Mouse (Mus musculus) CH12.LX (cell line): ENCODE data around the gene 3110082J24Rik. TPM values are rescaled to one million over a fixed set of nuclear protein-coding genes. Genes with fewer than 3 reads are reported as not detected.

Experiments
- DNase-seq: peaks from one replicate; pipeline ENCODE4 v3.0.0-alpha.2; 2013; ENCODE audit errors: extremely low read depth
- H3K27ac ChIP-seq: 2 replicates; pipeline ENCODE4 v1.5.1; 2012; ENCODE audit warnings: low read depth, mild to moderate bottlenecking, control low read depth, moderate library complexity; ENCODE audit not compliant: insufficient read depth
- H3K27me3 ChIP-seq: replicated peaks from 2 replicates; pipeline ENCODE3; 2012; ENCODE audit warnings: inconsistent platforms
- H3K36me3 ChIP-seq, 2 experiments: replicated peaks in 1 of 2; 2 replicates each; pipeline versions ENCODE3 to v1.6.1; 2012; ENCODE audit warnings: inconsistent platforms in 1 of 2, low read length in 1 of 2, mild to moderate bottlenecking in 1 of 2, mixed read lengths in 1 of 2, moderate library complexity in 1 of 2; ENCODE audit not compliant: control insufficient read depth in 1 of 2, insufficient read depth in 1 of 2
- H3K4me1 ChIP-seq, 2 experiments: 2 replicates each; pipeline ENCODE4 v1.6.1; 2012; ENCODE audit warnings: inconsistent platforms in 1 of 2, moderate library complexity in 1 of 2; ENCODE audit not compliant: insufficient read depth in 2 of 2, control insufficient read depth in 1 of 2
- H3K4me2 ChIP-seq: 2 replicates; pipeline ENCODE4 v1.6.1; 2012; ENCODE audit warnings: low read depth, mild to moderate bottlenecking, control low read depth; ENCODE audit not compliant: poor library complexity, insufficient read depth, severe bottlenecking
- H3K4me3 ChIP-seq, 3 experiments: fragments of 150-350 bp in 1 of 3; sonication (generic) in 1 of 3; replicated peaks in 1 of 3; 2 replicates each; pipeline versions ENCODE3 to v1.5.1; 2011 to 2012; ENCODE audit warnings: low read depth in 2 of 3, low read length in 2 of 3, mild to moderate bottlenecking in 2 of 3, moderate library complexity in 2 of 3, control low read depth in 1 of 3, improper control_type of control experiment in 1 of 3, inconsistent platforms in 1 of 3, mixed read lengths in 1 of 3; ENCODE audit not compliant: poor library complexity in 1 of 3
- H3K79me2 ChIP-seq: replicated peaks from 2 replicates; pipeline ENCODE4 v1.6.1; 2012; ENCODE audit warnings: mild to moderate bottlenecking, moderate library complexity; ENCODE audit not compliant: control insufficient read depth, poor library complexity, insufficient read depth, severe bottlenecking; ENCODE audit errors: extremely low read depth
- H3K9ac ChIP-seq: 2 replicates; pipeline ENCODE4 v1.6.1; 2012; ENCODE audit warnings: low read depth, mild to moderate bottlenecking, control low read depth, moderate library complexity; ENCODE audit not compliant: insufficient read depth
- H3K9me3 ChIP-seq: replicated peaks from 2 replicates; pipeline ENCODE3; 2012; ENCODE audit warnings: low read length, inconsistent platforms, mixed read lengths
- CHD1 ChIP-seq: IDR thresholded peaks from 2 replicates; pipeline ENCODE4 v1.6.1; 2012; ENCODE audit warnings: low read depth, low read length, improper control_type of control experiment, inconsistent platforms
- CTCF ChIP-seq, 2 experiments: IDR thresholded peaks in 1 of 2; conservative IDR thresholded peaks in 1 of 2; 2 replicates each; pipeline ENCODE4 v1.5.1; 2011 to 2012; ENCODE audit warnings: low read depth in 2 of 2, low read length in 2 of 2, improper control_type of control experiment in 1 of 2, inconsistent platforms in 1 of 2, mild to moderate bottlenecking in 1 of 2, moderate library complexity in 1 of 2
- E2F4 ChIP-seq: IDR thresholded peaks from 2 replicates; pipeline ENCODE4 v1.6.1; 2011; ENCODE audit warnings: low read depth, low read length, improper control_type of control experiment; ENCODE audit not compliant: insufficient replicate concordance
- ELF1 ChIP-seq: IDR thresholded peaks from 2 replicates; pipeline ENCODE4 v1.6.1; 2014; ENCODE audit warnings: low read depth, mild to moderate bottlenecking, inconsistent platforms, low read length, improper control_type of control experiment
- EP300 ChIP-seq: IDR thresholded peaks from 2 replicates; pipeline ENCODE4 v1.6.1; 2011; ENCODE audit warnings: low read length, improper control_type of control experiment
- ETS1 ChIP-seq: conservative IDR thresholded peaks from 2 replicates; pipeline ENCODE4 v1.6.1; 2012; ENCODE audit warnings: low read depth, mild to moderate bottlenecking, inconsistent platforms, low read length, improper control_type of control experiment, moderate library complexity
- GABPA ChIP-seq: IDR thresholded peaks from 2 replicates; pipeline ENCODE4 v1.6.1; 2012; ENCODE audit warnings: low read depth, low read length, improper control_type of control experiment, inconsistent platforms; ENCODE audit not compliant: insufficient replicate concordance
- HCFC1 ChIP-seq: IDR thresholded peaks from 2 replicates; pipeline ENCODE4 v1.6.1; 2012; ENCODE audit warnings: low read depth, mild to moderate bottlenecking, inconsistent platforms, low read length, improper control_type of control experiment
- JUND ChIP-seq: conservative IDR thresholded peaks from 2 replicates; pipeline ENCODE4 v1.6.1; 2011; ENCODE audit warnings: low read depth, low read length, improper control_type of control experiment
- KAT2A ChIP-seq: IDR thresholded peaks from 2 replicates; pipeline ENCODE4 v1.6.1; 2012; ENCODE audit warnings: low read length, improper control_type of control experiment, inconsistent platforms; ENCODE audit not compliant: insufficient replicate concordance
- MAFK ChIP-seq: IDR thresholded peaks from 2 replicates; pipeline ENCODE4 v1.6.1; 2011; ENCODE audit warnings: low read length, improper control_type of control experiment; ENCODE audit not compliant: insufficient replicate concordance
- MAX ChIP-seq: IDR thresholded peaks from 2 replicates; pipeline ENCODE4 v1.6.1; 2011; ENCODE audit warnings: low read length, improper control_type of control experiment
- MAZ ChIP-seq: IDR thresholded peaks from 2 replicates; pipeline ENCODE4 v1.6.1; 2012; ENCODE audit warnings: low read depth, mild to moderate bottlenecking, inconsistent platforms, low read length, improper control_type of control experiment, moderate library complexity
- MEF2A ChIP-seq: IDR thresholded peaks from 2 replicates; pipeline ENCODE4 v1.6.1; 2014; ENCODE audit warnings: low read depth, mild to moderate bottlenecking, inconsistent platforms, low read length, improper control_type of control experiment, borderline replicate concordance
- MYC ChIP-seq: IDR thresholded peaks from 2 replicates; pipeline ENCODE4 v1.6.1; 2011; ENCODE audit warnings: low read depth, mild to moderate bottlenecking, improper control_type of control experiment, low read length
- NELFE ChIP-seq: IDR thresholded peaks from 2 replicates; pipeline ENCODE4 v1.6.1; 2011; ENCODE audit warnings: low read depth, low read length, improper control_type of control experiment
- NRF1 ChIP-seq: IDR thresholded peaks from 2 replicates; pipeline ENCODE4 v1.6.1; 2014; ENCODE audit warnings: low read depth, mild to moderate bottlenecking, inconsistent platforms, low read length, improper control_type of control experiment, moderate library complexity
- PAX5 ChIP-seq: IDR thresholded peaks from 2 replicates; pipeline ENCODE4 v1.6.1; 2012; ENCODE audit warnings: low read length, inconsistent platforms, mixed read lengths
- POLR2AphosphoS2 ChIP-seq: IDR thresholded peaks from 2 replicates; pipeline ENCODE4 v1.6.1; 2011; ENCODE audit warnings: low read depth, low read length, improper control_type of control experiment
- SIN3A ChIP-seq: IDR thresholded peaks from 2 replicates; pipeline ENCODE4 v1.6.1; 2012; ENCODE audit warnings: low read length, improper control_type of control experiment, inconsistent platforms
- TBP ChIP-seq: conservative IDR thresholded peaks from 2 replicates; pipeline ENCODE4 v1.6.1; 2011; ENCODE audit warnings: low read depth, low read length, improper control_type of control experiment
- USF1 ChIP-seq: IDR thresholded peaks from 2 replicates; pipeline ENCODE4 v1.6.1; 2014; ENCODE audit warnings: low read depth, mild to moderate bottlenecking, inconsistent platforms, low read length, improper control_type of control experiment
- USF2 ChIP-seq: conservative IDR thresholded peaks from 2 replicates; pipeline ENCODE4 v1.6.1; 2011; ENCODE audit warnings: low read depth, low read length, improper control_type of control experiment
- ZC3H11A ChIP-seq: IDR thresholded peaks from 2 replicates; pipeline ENCODE4 v1.6.1; 2012; ENCODE audit warnings: low read depth, mild to moderate bottlenecking, inconsistent platforms, low read length, improper control_type of control experiment
- ZKSCAN1 ChIP-seq: IDR thresholded peaks from 2 replicates; pipeline ENCODE4 v1.6.1; 2012; ENCODE audit warnings: low read depth, inconsistent platforms, low read length, improper control_type of control experiment, borderline replicate concordance
- ZMIZ1 ChIP-seq: IDR thresholded peaks from 2 replicates; pipeline ENCODE4 v1.6.1; 2012; ENCODE audit warnings: low read depth, mild to moderate bottlenecking, inconsistent platforms, low read length, improper control_type of control experiment
- ZNF384 ChIP-seq: IDR thresholded peaks from 2 replicates; pipeline ENCODE4 v1.6.1; 2012; ENCODE audit warnings: low read depth, low read length, improper control_type of control experiment, inconsistent platforms
- dilution Hi-C: fragments of 300-500 bp; cut with MboI; formaldehyde crosslinking; loops from 2 replicates; pipeline ENCODE4 v1.14.3; 2020; ENCODE audit warnings: low sequenced_read_pairs; ENCODE audit not compliant: extremely low pct_unique_long_range_greater_than_20kb, extremely low pct_ligation_motif_present
- in situ Hi-C: fragments of 300-500 bp; cut with MboI; formaldehyde crosslinking; loops from 3 replicates; pipeline ENCODE4 v1.14.3; 2019; ENCODE audit warnings: low sequenced_read_pairs, low pct_ligation_motif_present, low pct_unique_long_range_greater_than_20kb, mixed read lengths
- polyA plus RNA-seq: library from polyadenylated mRNA; unstranded; fragments of >175 nt; gene quantifications from 2 replicates; pipeline ENCODE4 v1.2.1, GENCODE M21; 2012; ENCODE audit warnings: low read depth; ENCODE audit not compliant: insufficient read length
- total RNA-seq, 2 experiments: library from RNA; depleted of rRNA; stranded (reverse); fragments of 300-350 nt in 1 of 2; fragments of >200 nt in 1 of 2; gene quantifications; 2 replicates each; pipeline ENCODE4 v1.2.3; 2012 to 2014

Gene 3110082J24Rik
- not detected in 2 replicates for total RNA-seq (2012; rRNA removed)
- total RNA-seq (2014; rRNA removed) = not detected in 2 replicates
- not detected in 2 replicates for polyA plus RNA-seq

DNA sequence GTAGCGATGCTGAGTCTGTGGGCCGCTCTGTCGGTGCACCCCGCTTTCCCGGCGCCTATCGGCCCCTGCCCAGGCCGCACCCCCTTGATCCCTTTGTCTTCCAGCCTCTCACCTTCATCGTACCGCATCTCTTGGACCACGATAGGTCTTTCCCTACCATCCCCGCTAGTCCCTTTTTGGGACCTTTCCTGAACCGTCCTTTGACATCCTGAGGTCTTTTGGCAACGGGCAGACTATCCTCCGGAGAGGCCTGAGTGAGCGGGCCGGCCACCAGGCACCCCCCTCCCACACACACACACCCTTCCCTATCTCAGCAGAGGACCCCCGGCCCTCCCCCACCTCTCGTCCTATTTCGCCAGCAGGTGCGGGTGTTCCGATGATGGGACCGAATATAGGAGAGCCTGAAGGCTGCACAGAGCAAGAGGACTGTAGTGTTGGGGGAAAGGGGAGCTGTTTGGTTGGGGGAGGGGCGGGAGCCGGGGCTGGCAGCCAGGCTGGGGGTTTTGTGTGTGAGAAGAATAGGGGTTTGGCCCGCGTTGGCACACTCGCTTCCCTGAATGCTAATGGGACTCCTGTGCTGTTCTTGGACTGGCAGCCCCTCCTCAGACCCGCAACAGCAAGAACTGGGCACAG lies at the start of gene 3110082J24Rik:
Gene 3110082J24Rik (minus strand): TSS at position 419 of the 633 bp plus-strand sequence.
- DNase-seq = no peak
- Histone ChIP-seq H3K27me3 (peaks cover 4% of the 10 kb centered on the region), H3K4me3 (peak within 1 kb of the TSS in 1 of 3 experiments; percentile 50), H3K36me3 (no peaks in the 10 kb centered on the region), H3K4me2 (peak within 1 kb of the TSS; percentile 69), H3K27ac (no peak within 1 kb of the TSS), H3K9ac (no peak within 1 kb of the TSS), H3K79me2 (no peaks in the 10 kb centered on the region), H3K4me1 (peaks cover under 1 to 4% of the 10 kb centered on the region in 2 experiments; a peak in 2 of 4 replicates), H3K9me3 (peaks cover 12% of the 10 kb centered on the region)
- dilution Hi-C loops (no loop called here), in situ Hi-C loops (no loop called here)
- no peak for TF ChIP-seq ELF1
- no peak for TF ChIP-seq E2F4
- TF ChIP-seq TBP = no peak
- no peak for TF ChIP-seq PAX5
- no peak for TF ChIP-seq USF2
- no peak for TF ChIP-seq POLR2AphosphoS2
- no peak for TF ChIP-seq JUND
- TF ChIP-seq MEF2A = no peak
- TF ChIP-seq CTCF (conservative IDR thresholded peaks at IDR 0.05 in 1 of 2, IDR thresholded peaks at IDR 0.05 in 1 of 2; ENCODE audit: low read depth in 2 of 2, low read length in 2 of 2) = no peak
- no peak for TF ChIP-seq KAT2A
- no peak for TF ChIP-seq ZC3H11A
- no peak for TF ChIP-seq SIN3A
- no peak for TF ChIP-seq MAFK
- no peak for TF ChIP-seq MYC
- no peak for TF ChIP-seq ZNF384
- TF ChIP-seq HCFC1 = no peak
- no peak for TF ChIP-seq MAZ
- TF ChIP-seq NELFE = no peak
- TF ChIP-seq CHD1 = no peak
- no peak for TF ChIP-seq GABPA

DNA sequence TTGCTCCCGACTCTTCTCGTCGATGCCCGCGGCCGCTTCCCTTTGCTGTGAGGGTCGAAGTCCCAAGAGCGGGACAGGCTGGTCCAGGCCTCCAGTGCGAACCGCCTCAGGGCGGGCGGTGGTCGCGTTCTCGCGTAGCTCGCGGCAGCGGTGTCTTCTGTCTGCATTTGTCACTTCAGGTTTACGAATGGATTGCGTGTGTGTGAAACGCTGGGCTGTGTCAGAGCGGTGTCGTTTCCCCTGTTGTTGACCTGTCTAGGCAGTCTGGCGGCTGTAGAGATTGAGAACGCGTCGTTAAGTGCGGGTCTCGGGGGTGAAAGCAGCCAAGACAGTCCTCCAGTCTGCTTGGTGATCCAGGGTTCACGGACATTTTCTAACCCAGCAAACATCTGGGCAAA lies 49.5 kb upstream of the 3110082J24Rik start:
- Histone ChIP-seq H3K79me2 (peaks cover 36% of the 10 kb centered on the region), H3K4me1 (peaks cover 2 to 25% of the 10 kb centered on the region in 2 experiments; a peak in 3 of 4 replicates), H3K4me2 (0 out of 2 replicates have a peak overlapping the region, but pooled peaks have one; percentile 98), H3K27ac (peak overlapping the region; percentile 70), H3K4me3 (peak overlapping the region; percentile 77 to 93 (median 82)), H3K36me3 (peaks cover 0 to 14% of the 10 kb centered on the region in 2 experiments), H3K9ac (peak overlapping the region; percentile 57), H3K9me3 (no peaks in the 10 kb centered on the region), H3K27me3 (no peaks in the 10 kb centered on the region)
- in situ Hi-C loops (no loop called here), dilution Hi-C loops (no loop called here)
- DNase-seq = peak; percentile 41
- TF ChIP-seq USF1 = no peak
- TF ChIP-seq E2F4 = no peak
- TF ChIP-seq GABPA = no peak
- TF ChIP-seq NELFE = no peak
- no peak for TF ChIP-seq NRF1
- TF ChIP-seq ZMIZ1 = no peak
- TF ChIP-seq ZNF384 = no peak
- no peak for TF ChIP-seq ETS1
- TF ChIP-seq EP300 = no peak
- TF ChIP-seq USF2 = no peak
- TF ChIP-seq POLR2AphosphoS2 = no peak
- TF ChIP-seq MAX = no peak
- TF ChIP-seq ZKSCAN1 = no peak
- TF ChIP-seq MEF2A = no peak
- TF ChIP-seq KAT2A = no peak
- TF ChIP-seq ZC3H11A = no peak
- TF ChIP-seq CTCF (conservative IDR thresholded peaks at IDR 0.05 in 1 of 2, IDR thresholded peaks at IDR 0.05 in 1 of 2; ENCODE audit: low read depth in 2 of 2, low read length in 2 of 2) = no peak
